Mouse (Mus musculus) midbrain, embryonic 13.5 days (tissue): ENCODE results near the gene Foxn3. TPM values are rescaled to one million over a fixed set of nuclear protein-coding genes. Genes with fewer than 3 reads are reported as not detected.

ENCODE experiments used
- ATAC-seq: fragments of 200-750 bp; cut with Nextera tagmentation; 2 replicates; pipeline ENCODE4 v1.8.0; 2017; ENCODE audit warnings: mild to moderate bottlenecking, moderate TSS enrichment, moderate library complexity
- H3K27ac ChIP-seq: fragments of 300-500 bp; sonication (generic); 2 replicates; pipeline ENCODE4 v1.5.1; 2015; ENCODE audit warnings: inconsistent platforms, mild to moderate bottlenecking, moderate library complexity
- H3K27me3 ChIP-seq: fragments of 300-500 bp; sonication (generic); 2 replicates; pipeline ENCODE4 v1.6.1; 2015; ENCODE audit warnings: mild to moderate bottlenecking, inconsistent platforms
- H3K36me3 ChIP-seq: fragments of 300-500 bp; sonication (generic); 2 replicates; pipeline ENCODE4 v1.6.1; 2015; ENCODE audit warnings: mild to moderate bottlenecking, inconsistent platforms
- H3K4me1 ChIP-seq: fragments of 300-500 bp; sonication (generic); replicated peaks from 2 replicates; pipeline ENCODE4 v1.6.1; 2015; ENCODE audit warnings: inconsistent platforms
- H3K4me2 ChIP-seq: fragments of 300-500 bp; sonication (generic); replicated peaks from 2 replicates; pipeline ENCODE4 v1.6.1; 2015; ENCODE audit warnings: moderate library complexity, mild to moderate bottlenecking, inconsistent platforms
- H3K4me3 ChIP-seq: fragments of 300-500 bp; sonication (generic); replicated peaks from 2 replicates; pipeline ENCODE4 v1.5.1; 2015; ENCODE audit warnings: mild to moderate bottlenecking, inconsistent platforms
- H3K9ac ChIP-seq: fragments of 300-500 bp; sonication (generic); replicated peaks from 2 replicates; pipeline ENCODE4 v1.6.1; 2015; ENCODE audit warnings: mild to moderate bottlenecking, inconsistent platforms
- H3K9me3 ChIP-seq: fragments of 300-500 bp; sonication (generic); 2 replicates; pipeline ENCODE4 v1.6.1; 2016; ENCODE audit warnings: mild to moderate bottlenecking, inconsistent platforms
- WGBS: fragments of 180-500 bp; shearing (Covaris S2); methylation state at CpG from one replicate; pipeline ENCODE4 v1.1.7; 2015; 5-methylcytosine and 5-hydroxymethylcytosine counted together
- polyA plus RNA-seq: library from polyadenylated mRNA; unstranded; fragments of >200 nt; fragmentation: Nextera tagmentation; extraction: Ambion mirVana; gene quantifications from 2 replicates; pipeline ENCODE4 v1.2.1, GENCODE M21; 2015

The Foxn3 gene
- polyA plus RNA-seq, 1 experiment from 2014 or later: 83.7 TPM

DNA sequence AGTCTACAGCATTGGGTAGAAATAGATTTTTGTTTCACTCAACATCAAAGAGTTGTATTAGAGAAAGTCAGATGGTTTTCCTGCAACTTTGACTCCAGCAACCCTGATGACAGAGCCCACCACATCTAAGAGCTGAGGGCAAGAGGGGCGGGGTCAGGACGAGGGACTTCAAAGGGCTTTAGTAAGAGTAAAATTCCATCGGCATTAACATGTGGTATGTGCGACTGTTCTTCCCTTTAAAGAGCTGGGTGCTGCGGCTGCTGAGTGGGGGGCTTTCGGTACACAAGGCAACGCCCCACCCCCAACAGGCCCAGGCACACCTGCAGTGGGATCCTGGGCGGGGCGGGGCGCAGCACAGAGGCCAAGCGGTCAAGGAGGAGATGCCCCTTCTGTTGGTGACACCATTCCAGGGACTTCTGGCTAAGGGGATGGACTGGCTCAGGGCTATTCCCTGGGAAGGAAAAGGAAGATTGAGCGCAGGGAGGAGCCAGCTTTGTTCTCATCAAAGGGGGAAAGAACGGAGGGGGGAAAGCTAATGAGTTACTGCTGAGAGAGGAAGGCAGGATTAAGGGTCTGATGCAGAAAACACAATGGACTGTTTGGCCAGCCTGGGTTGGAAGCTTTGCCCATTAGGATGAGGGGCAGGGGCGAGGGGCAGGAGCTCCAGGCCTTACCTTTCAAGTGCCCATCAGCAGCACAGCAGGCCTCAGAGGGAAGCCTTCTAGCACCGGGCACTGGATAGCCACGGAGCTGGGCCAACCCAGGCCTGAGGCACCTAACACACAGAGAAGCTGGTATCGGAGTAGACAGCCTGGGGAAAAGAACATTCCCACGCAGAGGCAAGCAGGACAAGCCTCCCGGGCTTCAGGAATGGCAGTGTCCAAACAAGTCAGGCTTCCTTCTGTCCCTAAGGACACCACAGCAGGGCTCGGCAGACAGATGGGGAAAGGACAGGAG is 233.8 kb downstream of the Foxn3 start:
- Histone ChIP-seq H3K4me3 (no peak overlapping the region), H3K4me1 (peaks cover 89% of the 10 kb centered on the region), H3K9ac (0 out of 2 replicates have a peak overlapping the region, but pooled peaks have one; percentile 1), H3K27me3 (no peaks in the 10 kb centered on the region), H3K4me2 (peak overlapping the region; percentile 35), H3K36me3 (0 out of 2 replicates have a peak, but pooled peaks cover 2% of the 10 kb centered on the region), H3K27ac (peak overlapping the region; percentile 79), H3K9me3 (no peaks in the 10 kb centered on the region)
- 2% methylated on average over 20 of the region's 20 CpGs for WGBS
- peak; percentile 82 for ATAC-seq

DNA sequence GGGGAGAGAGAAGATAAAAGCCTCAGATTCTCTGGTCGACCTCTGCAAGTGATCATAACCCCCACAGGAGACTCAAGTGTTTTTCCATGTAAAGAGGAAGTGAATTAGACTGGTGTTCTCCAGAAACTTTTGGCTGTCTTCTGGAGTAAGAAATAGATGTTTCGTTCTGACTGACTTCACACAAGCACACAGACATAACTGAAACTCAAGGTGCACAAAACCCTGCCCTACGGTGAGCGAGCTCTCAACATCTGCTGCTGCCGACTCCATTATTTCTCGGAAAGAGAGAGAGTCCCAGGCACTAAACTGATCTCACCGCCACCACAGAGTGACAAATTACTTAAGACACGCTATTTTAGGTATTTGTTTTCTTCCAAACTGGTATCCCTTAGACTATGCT is 237.2 kb downstream of the Foxn3 start:
- Histone ChIP-seq H3K4me3 (no peak overlapping the region), H3K4me1 (peaks cover 72% of the 10 kb centered on the region), H3K4me2 (no peak overlapping the region), H3K27me3 (no peaks in the 10 kb centered on the region), H3K27ac (no peak overlapping the region), H3K9me3 (no peaks in the 10 kb centered on the region), H3K36me3 (no peaks in the 10 kb centered on the region), H3K9ac (no peak overlapping the region)
- no peak for ATAC-seq
- WGBS: 70% methylated on average over 8 of the region's 8 CpGs

DNA sequence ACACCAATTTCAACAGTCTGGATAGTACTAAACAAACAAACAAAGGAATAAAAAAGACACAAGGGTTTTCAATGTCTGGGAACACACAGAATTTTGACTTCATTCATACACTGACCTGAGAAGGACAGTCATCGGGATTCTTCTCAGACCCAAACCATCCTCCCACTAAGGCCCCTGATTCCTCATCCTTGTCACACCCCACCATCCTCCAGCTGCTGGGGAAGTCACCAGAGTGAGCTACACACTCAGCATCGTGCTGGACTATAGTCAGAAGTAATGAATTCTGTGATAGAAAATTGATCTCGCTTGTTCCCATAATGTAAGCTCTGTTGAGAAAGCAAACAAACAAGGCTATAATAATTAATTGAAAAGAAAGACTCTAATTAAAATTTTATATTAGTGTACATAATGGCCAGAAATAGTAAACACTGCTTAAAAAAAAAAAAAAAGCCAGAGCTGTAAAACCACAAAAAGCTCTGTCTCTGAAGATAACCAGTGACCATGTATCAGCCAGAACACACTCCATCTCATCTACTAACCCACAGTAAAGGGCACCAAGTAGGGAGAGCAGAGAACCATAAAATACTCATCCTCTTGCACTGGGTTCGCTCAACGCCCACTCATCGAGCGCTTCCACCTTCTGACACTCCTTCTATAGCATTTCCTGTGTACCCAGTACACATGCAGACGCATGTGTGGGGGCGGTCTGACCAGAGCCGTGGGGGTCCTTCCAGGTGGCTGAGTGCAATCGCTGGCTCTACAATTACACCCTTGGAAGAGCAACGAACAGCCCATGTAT is 241.6 kb downstream of the Foxn3 start:
- Histone ChIP-seq H3K27ac (peak overlapping the region; percentile 39; the same call in 1 of the 2 replicates), H3K4me1 (peaks cover 56% of the 10 kb centered on the region), H3K4me2 (no peak overlapping the region), H3K27me3 (no peaks in the 10 kb centered on the region), H3K9me3 (0 out of 2 replicates have a peak, but pooled peaks cover 8% of the 10 kb centered on the region), H3K36me3 (peaks cover 10% of the 10 kb centered on the region), H3K9ac (no peak overlapping the region), H3K4me3 (no peak overlapping the region)
- ATAC-seq: no peak
- WGBS: 86% methylated on average over 12 of the region's 12 CpGs

- WGBS: 84% methylated on average over 3 of the region's 3 CpGs
- Histone ChIP-seq H3K4me3 (no peak overlapping the region), H3K9ac (no peak overlapping the region), H3K4me1 (peaks cover 52% of the 10 kb centered on the region), H3K9me3 (peaks cover 16% of the 10 kb centered on the region; the same call in 1 of the 2 replicates), H3K27ac (no peak overlapping the region; the same call in 1 of the 2 replicates), H3K4me2 (no peak overlapping the region), H3K36me3 (peaks cover 10% of the 10 kb centered on the region), H3K27me3 (no peaks in the 10 kb centered on the region)
- no peak for ATAC-seq
Measured at GRCm38 (mm10) chr12:99320966-99321496, 242.4 kb downstream of the Foxn3 start.

DNA sequence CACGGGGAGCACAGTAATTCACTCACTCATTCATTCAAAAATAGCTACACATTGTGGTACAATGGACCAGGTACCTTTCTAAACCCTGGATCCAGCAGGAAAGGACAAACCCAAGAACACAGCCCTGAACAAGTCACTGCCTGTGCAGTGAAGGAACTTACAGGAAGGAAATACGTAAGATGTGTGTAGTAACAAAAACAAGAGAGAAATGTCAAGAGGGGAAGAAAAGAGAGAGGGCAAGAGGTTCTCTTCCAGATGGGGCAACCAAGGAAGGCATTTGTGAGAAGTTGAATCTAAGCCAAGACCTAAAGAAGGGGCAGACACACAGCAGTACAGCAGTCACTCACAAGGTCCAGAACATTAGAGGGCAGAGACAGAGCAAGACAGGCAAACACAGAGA is 243.5 kb downstream of the Foxn3 start:
- Histone ChIP-seq H3K9me3 (peaks cover 18% of the 10 kb centered on the region; the same call in 1 of the 2 replicates), H3K9ac (no peak overlapping the region), H3K4me1 (peaks cover 42% of the 10 kb centered on the region), H3K4me2 (no peak overlapping the region), H3K4me3 (no peak overlapping the region), H3K27ac (peak overlapping the region; percentile 30; the same call in 1 of the 2 replicates), H3K27me3 (no peaks in the 10 kb centered on the region), H3K36me3 (peaks cover 10% of the 10 kb centered on the region)
- ATAC-seq: no peak
- 82% methylated on average over 2 of the region's 2 CpGs for WGBS

DNA sequence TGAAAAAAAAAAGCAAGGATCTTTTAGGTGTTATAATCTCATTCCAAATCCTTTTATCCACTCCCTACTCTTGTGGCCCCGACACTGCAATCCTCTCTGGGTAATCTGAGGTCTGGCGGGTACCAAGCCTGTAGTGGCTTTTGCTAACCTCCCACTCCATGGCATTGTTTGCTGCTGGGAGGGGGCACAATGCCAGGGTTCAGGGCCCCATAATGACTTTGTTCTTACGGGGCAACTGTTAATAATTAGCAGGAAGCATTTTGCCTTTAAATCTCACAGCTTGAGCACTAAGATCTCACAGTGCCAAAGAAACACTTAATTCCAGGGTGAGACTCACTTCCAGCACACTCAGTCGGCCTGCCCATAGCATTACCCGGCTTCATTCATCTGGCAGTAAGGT is 244.2 kb downstream of the Foxn3 start:
- Histone ChIP-seq H3K9ac (no peak overlapping the region), H3K27ac (no peak overlapping the region), H3K27me3 (no peaks in the 10 kb centered on the region), H3K9me3 (peaks cover 18% of the 10 kb centered on the region; the same call in 1 of the 2 replicates), H3K4me2 (no peak overlapping the region), H3K4me1 (peaks cover 37% of the 10 kb centered on the region), H3K4me3 (no peak overlapping the region), H3K36me3 (peaks cover 10% of the 10 kb centered on the region)
- ATAC-seq: no peak
- WGBS: 61% methylated on average over 5 of the region's 5 CpGs

DNA sequence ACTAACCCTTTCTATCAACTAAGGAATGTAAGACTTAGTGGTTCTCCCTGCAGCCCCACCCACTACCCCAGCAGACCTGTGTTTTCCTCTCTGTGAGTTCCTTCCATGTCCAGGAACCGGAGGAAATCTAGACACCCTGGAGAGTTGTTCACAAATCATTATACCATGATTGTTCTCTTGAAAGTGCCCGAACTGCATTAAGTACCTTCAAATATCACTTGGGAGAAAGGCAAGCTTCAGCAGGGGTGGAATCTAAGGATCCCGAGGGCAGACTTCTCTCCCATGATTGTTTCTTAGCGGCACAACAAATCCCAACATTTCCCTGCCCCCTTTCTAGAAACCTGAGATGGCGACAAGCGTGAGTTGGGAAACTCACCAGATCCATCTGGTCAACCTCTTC is 247.5 kb downstream of the Foxn3 start:
- Histone ChIP-seq H3K36me3 (peaks cover 10% of the 10 kb centered on the region), H3K27ac (no peak overlapping the region), H3K9ac (no peak overlapping the region), H3K9me3 (peaks cover 18% of the 10 kb centered on the region; the same call in 1 of the 2 replicates), H3K27me3 (no peaks in the 10 kb centered on the region), H3K4me1 (peaks cover 31% of the 10 kb centered on the region), H3K4me3 (no peak overlapping the region), H3K4me2 (no peak overlapping the region)
- ATAC-seq: no peak
- WGBS: 95% methylated on average over 6 of the region's 6 CpGs

DNA sequence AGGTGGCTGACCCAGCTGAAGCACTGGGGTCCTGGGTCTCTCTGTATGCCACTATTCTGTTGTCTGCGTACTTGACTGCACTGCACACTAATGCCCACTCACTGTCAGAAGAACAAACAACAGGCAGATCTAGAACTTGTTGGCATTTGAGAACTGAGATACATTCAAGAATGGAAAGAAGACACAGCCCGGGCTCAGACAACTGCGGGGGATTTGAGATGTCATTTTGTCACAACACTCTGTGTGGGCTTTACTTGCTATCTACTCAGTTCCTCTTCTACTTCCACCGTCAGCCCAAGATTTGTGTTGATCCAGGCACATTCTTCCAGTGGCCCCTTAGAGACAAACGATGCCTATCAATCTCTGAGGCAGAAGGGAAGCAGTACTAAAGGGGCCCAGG is 248.6 kb downstream of the Foxn3 start:
- WGBS: 94% methylated on average over 5 of the region's 5 CpGs

GRCm38 (mm10) chr12:99311303-99311702 is 252.1 kb downstream of the Foxn3 start:
- no peaks in the 10 kb centered on the region for H3K36me3 ChIP-seq
- peaks cover 5% of the 10 kb centered on the region; the same call in 1 of the 2 replicates for H3K9me3 ChIP-seq
- H3K4me3 ChIP-seq: no peak overlapping the region
- no peak for ATAC-seq
- peak overlapping the region; percentile 58 for H3K27ac ChIP-seq
- 46% methylated on average over 3 of the region's 3 CpGs for WGBS
- H3K4me2 ChIP-seq: no peak overlapping the region
- no peak overlapping the region for H3K9ac ChIP-seq
- H3K27me3 ChIP-seq: no peaks in the 10 kb centered on the region
- peaks cover 55% of the 10 kb centered on the region for H3K4me1 ChIP-seq

More for the DNA sequence above, 248.6 kb downstream of the Foxn3 start:
- Histone ChIP-seq H3K27me3 (no peaks in the 10 kb centered on the region), H3K4me1 (peaks cover 31% of the 10 kb centered on the region), H3K36me3 (peaks cover 10% of the 10 kb centered on the region), H3K27ac (no peak overlapping the region), H3K9ac (no peak overlapping the region), H3K4me2 (no peak overlapping the region), H3K4me3 (no peak overlapping the region), H3K9me3 (peaks cover 18% of the 10 kb centered on the region; the same call in 1 of the 2 replicates)
- no peak for ATAC-seq

GRCm38 (mm10) chr12:99309937-99310336 is 253.4 kb downstream of the Foxn3 start:
- no peak for ATAC-seq
- no peak overlapping the region for H3K4me2 ChIP-seq
- H3K4me3 ChIP-seq: no peak overlapping the region
- H3K27me3 ChIP-seq: no peaks in the 10 kb centered on the region
- H3K9ac ChIP-seq: no peak overlapping the region
- no peak overlapping the region for H3K27ac ChIP-seq
- H3K9me3 ChIP-seq: no peaks in the 10 kb centered on the region
- peaks cover 69% of the 10 kb centered on the region for H3K4me1 ChIP-seq
- 78% methylated on average over 5 of the region's 5 CpGs for WGBS
- H3K36me3 ChIP-seq: no peaks in the 10 kb centered on the region

DNA sequence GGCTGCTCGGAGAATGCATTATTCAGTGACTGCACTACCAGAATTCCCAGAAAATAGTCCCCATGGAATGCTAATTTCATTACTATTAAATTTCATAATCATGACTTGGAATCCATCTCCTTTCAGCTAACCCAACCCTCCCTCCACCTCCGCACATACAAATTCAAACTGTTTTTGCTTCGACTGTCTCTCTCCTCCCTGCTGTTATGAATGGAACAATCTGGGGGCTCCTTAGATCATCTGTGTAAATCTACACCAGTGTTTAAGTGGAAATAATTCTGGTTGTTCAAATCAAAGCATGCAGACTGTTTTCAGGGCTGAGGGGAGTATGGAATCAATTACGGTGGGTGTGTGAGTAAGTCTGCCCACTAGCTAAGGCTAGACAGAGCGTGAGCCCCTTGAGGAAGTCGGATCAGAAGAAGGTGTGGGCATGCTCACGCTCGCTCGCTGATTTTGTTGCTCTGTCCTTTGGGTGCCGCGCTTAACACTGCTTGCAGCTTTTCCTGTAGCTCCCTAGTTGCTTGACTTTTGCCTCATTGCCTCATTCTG is 254.8 kb downstream of the Foxn3 start:
- Histone ChIP-seq H3K4me3 (no peak overlapping the region), H3K9me3 (no peaks in the 10 kb centered on the region), H3K4me2 (no peak overlapping the region), H3K27me3 (no peaks in the 10 kb centered on the region), H3K4me1 (peaks cover 82% of the 10 kb centered on the region), H3K9ac (0 out of 2 replicates have a peak overlapping the region, but pooled peaks have one; percentile 20), H3K36me3 (no peaks in the 10 kb centered on the region), H3K27ac (peak overlapping the region; percentile 40; the same call in 1 of the 2 replicates)
- no peak for ATAC-seq
- WGBS: 65% methylated on average over 11 of the region's 11 CpGs
